18 mouse cellular contexts compared by ENCODE assay signal in the genomic region with DNA sequence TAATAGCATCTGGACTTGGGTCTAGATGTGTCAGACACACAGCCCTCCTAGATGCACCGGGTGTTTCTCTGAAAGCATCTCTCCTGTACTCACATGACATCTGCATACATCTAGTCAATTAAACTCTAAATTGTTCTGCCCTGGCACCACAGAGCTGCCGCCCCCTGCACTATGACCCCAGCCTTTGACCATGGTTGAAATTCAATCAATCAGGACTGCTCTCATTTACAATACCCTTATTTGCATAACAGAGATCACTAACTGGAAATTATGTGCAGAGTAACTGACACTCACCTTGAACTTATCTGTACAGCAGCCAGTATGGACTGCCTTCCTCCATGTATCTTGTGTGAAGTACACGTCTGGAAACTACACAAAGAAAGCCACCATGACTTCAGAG.
"Had no signal": no experiment of that assay in that cellular context is flagged by ENCODE, and none has a peak within 500 bp of the region (broad histone marks: within the 10 kb centered on the region; RNA-seq: fewer than 3 reads in every experiment).

No protein-coding gene starts in this region.

- ATAC-seq: midbrain, embryonic 16.5 days had no signal

- H3K4me1 ChIP-seq: midbrain, embryonic 10.5 days; midbrain, embryonic 12.5 days; neural tube, embryonic 13.5 days; neural tube, embryonic 15.5 days had no signal

- DNase-seq: lung, embryonic 14.5 days; lung, postnatal 10 days; lung, postnatal 4 days; midbrain, embryonic 14.5 days; retina, postnatal 1 day; right cerebral cortex, adult 18-20 months; right cerebral cortex, postnatal 25 days; right cerebral cortex, postnatal 4 days; spleen, adult 18-20 months; thymus, adult 2 months; thymus, postnatal 25 days; thymus, postnatal 4 days had no signal

- H3K4me3 ChIP-seq: midbrain, embryonic 10.5 days; midbrain, embryonic 12.5 days; myocyte; neural tube, embryonic 13.5 days; neural tube, embryonic 15.5 days had no signal

- H3K36me3 ChIP-seq: midbrain, embryonic 10.5 days; midbrain, embryonic 12.5 days; neural tube, embryonic 13.5 days; neural tube, embryonic 15.5 days had no signal

- H3K4me2 ChIP-seq: lung, embryonic 14.5 days; midbrain, embryonic 12.5 days; neural tube, embryonic 13.5 days; neural tube, embryonic 15.5 days had no signal

- H3K9me3 ChIP-seq: midbrain, embryonic 10.5 days; midbrain, embryonic 12.5 days; neural tube, embryonic 13.5 days; neural tube, embryonic 15.5 days had no signal

- H3K9ac ChIP-seq: lung, embryonic 14.5 days; midbrain, embryonic 12.5 days; neural tube, embryonic 13.5 days; neural tube, embryonic 15.5 days had no signal

- H3K27ac ChIP-seq: midbrain, embryonic 10.5 days; midbrain, embryonic 12.5 days; neural tube, embryonic 13.5 days; neural tube, embryonic 15.5 days had no signal

- H3K27me3 ChIP-seq: midbrain, embryonic 12.5 days; neural tube, embryonic 13.5 days; neural tube, embryonic 15.5 days had no signal
